Mouse (Mus musculus) R1 (cell line): Measurements from ENCODE around the gene Apaf1.
A peak's percentile ranks its signal among the peaks of the same experiment; 100 is the strongest.

Experiments
- DNase-seq: peaks from one replicate; pipeline ENCODE4 v3.0.0-alpha.2; 2018; ENCODE audit warnings: low read depth, low spot score

Gene Apaf1

DNA sequence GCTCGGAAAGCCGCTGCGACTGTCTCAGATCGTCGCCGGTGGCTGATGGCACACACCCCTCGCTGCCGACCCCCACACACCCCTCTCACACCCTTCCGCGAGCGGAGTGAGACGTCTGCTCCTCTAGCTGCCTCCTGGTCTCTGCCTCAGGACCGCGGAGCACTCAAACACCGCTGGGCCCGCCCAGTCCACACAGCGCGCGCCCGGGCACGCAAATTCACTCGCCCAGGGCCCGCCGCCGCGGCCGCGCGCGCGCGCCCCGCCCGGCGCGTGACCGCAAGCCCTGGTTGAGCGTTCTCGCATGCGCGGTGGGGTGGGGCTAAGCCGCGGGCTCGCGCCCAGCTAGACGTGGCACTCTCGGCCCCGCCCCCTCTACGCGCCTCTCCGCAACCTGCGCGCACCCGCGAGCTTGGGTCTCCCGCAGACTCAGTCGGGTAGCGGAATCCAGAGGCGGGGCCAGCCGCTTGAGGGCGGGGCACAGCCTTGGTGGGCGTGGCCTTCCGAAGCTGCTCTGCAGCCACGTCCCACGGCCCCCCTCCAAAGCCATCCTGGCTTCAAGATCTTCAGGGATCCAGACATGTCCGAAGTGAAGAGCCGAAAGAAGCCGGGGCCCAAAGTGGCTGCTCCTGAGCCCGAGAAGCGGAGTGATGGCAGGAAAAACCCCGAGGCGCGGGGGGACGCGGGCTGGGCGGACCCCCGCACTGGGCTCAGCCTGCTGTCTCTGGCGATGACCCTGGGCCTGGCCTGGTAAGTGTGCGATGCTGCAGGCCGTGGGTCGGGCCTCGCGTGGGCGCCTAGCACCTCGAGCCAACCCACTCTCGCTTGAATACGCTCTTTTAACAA is at the start of gene Apaf1, which contains the start of gene Ikbip:
Apaf1 (minus strand) TSS at position 221 of the 843 bp plus-strand sequence.
Ikbip (plus strand) TSS at position 391 of the 843 bp plus-strand sequence.
- DNase-seq = peak; percentile 98

DNA sequence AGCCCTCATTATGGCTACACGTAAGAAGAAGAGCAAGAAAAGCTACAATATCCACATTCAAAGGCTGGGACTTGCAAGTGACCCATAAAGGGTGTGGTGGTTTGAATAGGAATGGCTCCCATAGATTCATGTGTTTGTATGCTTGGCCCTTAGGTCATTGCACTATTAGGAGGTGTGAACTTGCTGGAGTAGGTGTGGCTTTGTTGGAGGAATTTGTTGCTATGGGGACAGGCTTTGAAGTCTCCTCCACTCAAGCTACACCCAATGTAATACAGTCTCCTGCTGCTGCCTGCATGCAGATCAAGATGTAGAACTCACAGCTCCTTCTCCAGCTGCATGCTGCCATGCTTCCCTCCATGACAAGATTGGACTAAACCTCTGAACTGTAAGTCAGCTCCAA is 49.0 kb upstream of the Apaf1 start:
- DNase-seq = peak; percentile 93

DNA sequence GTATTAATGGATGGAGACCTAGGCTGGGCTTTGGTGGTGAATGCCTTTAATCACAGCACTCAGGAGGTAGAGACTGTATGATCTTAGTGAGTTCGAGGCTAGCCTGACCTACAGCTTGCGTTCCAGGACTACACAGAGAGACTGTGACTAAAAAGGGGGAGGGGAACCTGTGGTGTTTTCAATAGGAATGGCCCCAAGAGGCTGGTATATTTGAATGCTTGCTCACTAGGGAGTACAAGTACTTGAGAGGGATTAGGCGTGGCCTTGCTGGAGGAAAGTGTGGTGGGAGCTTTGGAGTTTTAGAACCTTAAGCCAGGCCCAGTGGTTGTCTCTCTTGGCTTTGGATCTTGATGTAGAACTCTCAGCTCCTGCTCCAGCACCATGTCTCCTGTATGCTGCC is 48.2 kb upstream of the Apaf1 start:
- DNase-seq = peak; percentile 89

DNA sequence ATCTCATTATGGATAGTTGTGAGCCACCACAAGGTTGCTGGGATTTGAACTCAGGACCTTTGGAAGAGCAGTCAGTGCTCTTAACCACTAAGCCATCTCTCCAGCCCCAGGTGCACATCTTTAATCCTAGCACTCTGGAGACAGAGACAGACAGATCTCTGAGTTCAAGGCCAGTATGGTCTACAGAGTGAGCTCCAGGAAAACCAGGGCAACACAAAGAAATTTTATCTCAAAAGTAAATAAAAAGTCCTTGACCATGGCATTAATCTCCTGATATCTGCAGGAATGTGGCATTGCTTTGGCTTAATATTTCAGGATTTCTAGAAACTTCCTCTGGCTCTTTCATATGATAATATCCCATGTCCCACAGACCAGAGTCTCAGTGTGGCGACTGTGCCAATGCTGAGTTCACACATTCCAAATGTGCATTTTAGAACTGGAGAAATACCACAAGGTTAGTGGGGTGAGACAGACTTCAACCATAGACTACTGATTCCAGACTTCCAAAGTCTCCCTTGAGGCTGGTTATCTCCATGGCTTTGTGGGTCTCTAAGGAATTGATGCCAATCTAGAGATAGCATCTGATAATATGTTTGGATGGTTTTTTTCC is 46.1 kb upstream of the Apaf1 start:
- DNase-seq = no peak

DNA sequence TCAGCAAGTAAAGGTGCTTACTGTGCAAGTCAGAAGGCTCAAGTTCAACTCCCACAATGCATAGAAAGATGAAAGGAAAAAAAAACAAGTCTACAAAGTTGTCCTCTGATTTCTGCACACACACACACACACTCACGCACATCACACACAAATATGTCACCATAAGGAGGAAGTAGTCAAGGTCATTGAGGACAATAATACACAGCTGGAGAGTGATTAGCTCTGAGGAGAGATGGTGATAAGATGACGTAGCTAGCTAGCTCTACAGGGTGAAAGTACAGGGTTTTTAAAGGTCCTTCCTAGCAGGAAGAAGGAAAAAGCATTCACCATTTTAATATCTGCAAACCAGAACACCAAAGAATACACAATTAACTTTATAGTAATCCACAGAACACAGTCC is 44.8 kb upstream of the Apaf1 start:
- DNase-seq = no peak

DNA sequence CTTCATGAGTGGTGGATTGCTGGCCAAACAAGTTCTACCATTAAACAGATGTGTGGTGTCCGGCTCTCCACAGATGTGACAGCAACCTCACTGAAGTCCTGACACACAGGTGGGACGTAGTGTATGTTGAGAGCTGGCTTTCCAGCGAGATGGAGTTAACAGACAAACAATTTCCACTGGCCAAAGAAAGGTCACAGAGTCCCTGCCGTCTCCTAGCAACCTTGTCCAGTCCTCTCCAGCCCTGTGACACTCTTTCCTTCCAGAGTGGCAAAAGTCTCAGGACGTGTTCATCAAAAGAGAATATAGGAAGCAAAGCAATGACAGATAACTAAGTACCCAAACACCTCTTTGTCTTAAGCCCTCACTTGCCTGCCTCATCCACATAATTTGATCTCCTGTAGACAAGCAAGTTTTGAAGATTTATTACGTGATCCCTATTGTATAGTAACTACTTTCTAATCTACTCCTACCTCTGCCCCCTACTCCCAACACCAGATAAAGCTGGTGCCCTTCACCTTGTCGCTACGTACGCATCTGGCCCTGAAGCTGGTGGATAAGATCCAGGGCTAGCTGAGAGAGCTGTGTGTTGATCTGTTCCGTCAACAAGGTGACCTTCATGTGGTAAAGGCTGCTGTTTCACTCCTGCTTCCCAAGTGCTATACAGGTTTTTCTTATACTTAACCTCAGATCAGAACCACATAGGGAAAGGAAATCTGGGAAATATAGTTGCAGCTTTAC is 44.2 kb upstream of the Apaf1 start:
- no peak for DNase-seq

DNA sequence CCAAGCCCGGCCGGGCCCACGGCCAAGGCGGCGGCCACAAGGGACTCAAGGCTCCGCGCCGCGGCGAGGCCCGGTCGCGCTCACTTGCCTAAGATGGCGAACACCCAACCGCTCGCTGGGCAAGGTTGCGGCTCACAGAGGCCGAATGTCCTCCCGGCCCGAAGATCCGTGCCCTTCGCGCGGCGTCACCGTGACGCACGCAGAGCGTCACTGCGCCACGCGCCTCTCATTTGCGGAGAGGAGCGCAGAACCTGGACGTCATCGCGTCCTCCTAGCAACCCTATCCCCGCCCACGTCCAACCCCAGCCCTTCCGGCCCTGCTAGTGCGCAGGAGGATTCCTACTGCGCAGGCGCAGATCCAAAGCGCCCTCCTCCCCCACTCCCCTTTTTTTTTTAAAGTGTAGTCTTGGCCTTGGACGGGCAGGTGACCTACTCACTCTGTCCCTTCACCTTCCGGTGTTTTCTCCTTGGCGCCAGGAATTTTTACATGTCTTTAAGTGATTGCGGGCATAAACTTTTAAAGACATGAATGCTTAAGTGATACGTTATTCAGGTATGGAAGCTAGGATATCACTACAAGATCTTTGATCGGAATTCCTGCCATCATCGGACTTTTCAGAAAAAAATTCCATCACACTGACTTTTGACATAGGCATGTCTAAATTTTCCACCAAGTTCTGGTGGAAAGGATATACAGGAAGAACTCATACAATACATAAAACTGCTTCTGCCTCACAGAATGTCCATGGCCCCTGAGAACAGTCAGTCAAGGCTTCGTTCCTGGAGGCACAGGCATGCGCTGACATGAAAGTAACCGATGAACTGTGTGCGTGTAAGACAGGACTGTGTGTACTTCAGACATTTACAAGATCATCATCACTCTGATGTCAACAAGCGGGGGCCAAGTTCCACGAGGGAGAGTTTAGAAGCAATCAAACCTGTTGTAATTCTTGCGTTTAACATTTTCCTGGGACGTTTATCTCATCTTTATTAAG is 41.6 kb upstream of the Apaf1 start, which contains the start of gene Slc25a3:
Slc25a3 (minus strand) TSS at position 232 of the 995 bp plus-strand sequence.
- peak; percentile 98 for DNase-seq

DNA sequence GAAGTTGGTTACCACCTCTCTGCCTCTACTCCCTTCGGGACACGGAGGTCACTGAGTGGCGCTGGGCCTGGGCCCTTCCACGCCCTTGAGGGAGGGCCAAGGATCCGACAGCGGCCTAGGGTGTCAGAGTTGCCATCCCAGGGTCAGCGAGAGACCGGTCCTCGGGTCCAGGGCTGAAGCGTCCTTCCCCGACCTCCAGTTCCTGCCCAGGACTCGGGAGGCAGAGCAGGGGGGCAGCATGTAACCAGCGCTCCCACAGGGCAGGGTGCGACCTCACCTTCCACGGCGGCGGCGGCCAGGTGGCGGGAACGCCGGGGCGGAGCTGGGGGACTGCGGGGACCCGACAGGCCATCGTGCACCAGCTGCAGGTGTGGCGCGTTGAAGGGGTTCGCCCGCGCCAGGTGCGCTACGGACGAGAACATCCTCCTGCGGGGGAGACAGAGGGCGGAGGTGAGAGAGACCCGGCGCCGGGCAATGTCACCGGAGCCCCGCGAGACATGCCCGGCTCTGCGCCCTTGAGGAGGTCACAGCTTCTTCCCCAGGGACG is 40.8 kb upstream of the Apaf1 start:
- no peak for DNase-seq

DNA sequence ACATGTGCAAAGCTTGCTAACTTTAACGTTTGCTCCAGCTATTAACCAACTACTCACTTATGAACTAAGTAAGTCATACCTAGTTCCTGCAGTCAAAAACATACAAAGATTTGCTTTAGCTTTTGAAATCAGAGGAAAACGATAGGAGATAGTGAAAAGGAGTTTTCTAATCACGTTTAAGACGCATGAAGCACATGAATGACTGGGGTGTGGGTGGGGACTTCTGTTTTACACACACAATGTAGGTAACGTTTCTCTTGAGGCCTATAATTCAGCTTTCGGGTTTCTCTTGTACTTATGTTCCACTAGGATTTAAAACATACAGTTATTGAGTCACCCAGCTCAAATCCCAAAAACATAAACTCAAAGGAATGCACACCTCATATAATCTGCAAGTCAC is 40.1 kb upstream of the Apaf1 start:
- no peak for DNase-seq

DNA sequence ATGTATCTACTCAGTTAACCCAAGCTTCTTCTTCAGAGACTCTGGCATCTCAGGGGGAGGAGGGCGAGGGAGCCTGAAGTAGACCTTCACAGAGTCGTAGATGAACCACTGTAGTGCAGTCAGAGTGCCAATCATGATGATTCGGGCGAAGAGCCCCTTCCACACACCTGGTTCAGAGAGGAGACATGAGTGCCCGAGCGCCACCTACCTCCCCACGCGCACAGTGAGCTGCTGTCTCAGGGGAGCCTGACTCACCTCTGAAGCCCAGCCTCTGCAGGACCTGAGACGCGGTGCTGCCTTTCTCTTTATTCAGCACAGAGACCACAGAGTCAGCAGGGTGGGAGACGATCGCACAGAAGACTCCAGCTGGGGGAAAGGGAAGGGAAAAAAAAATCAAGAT is 34.4 kb upstream of the Apaf1 start:
- peak; percentile 42 for DNase-seq

DNA sequence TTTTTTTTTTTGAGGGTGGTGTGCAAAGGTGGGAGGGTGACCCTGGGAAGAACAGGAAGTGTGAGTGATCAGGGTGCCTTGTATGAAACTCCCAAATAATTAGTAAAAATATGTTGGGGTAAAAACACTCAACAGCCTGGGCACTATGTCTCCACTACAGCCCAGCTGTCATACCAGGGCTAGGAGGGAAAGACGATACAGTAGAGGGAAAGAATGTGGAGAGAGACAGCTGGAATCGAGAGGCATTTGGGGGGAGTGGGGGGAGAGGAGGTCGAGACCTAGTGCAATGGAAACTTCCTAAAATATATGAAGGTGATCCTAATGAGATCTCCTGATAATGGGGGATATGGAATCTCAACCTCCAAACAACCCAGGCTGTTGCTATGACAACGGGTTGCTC is 27.3 kb upstream of the Apaf1 start:
- DNase-seq = no peak

DNA sequence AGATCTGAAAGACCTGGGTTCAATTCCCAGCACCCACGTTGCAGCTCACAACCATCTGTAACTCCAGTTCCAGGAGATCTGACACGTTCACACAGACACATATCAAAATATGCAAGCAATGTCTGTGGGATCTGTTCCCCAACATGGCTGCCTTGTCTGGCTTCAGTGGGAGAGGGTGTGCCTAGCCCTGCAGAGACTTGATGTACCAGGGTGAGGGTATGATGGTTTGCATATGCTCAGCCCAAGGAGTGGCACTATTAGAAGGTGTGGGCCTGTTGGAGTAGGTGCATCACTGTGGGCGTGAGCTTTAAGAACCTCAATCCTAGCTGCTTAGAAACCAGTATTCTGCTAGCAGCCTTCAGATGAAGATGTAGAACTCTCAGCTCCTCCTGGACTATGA is 23.4 kb upstream of the Apaf1 start:
- no peak for DNase-seq

DNA sequence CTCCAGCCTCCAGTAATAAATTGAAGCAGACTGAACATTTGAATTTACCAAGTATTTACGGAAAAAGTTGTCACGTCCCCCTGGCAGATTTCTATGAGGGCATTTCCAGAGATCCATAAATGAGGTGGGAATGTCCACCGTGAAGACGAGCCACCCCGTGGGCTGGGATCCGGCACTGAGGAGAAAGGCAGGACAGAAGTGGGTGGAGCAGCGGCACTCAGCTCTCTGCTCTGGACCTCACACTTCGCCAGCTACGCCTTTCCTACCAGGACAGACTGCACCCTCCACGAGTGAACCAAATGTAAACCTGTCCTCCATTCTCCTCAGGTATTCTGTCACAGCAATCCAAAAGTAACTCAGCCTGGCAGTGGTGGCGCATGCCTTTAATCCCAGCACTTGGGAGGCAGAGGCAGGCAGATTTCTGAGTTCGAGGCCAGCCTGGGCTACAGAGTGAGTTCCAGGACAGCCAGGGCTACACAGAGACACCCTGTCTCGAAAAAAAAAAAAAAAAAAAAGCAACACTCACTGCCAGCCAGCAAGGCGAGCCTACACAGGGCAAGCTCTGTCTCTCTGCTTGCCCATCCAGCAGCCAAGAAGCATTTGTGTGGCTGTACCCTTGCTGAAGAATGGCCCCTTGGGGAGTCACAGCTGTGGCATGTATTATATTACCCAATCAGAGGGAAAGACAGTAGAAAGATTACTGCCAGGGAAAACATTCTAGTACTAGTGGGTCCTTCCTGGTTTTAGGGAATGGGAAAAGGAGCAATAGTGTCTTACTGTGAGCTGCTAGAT is 20.4 kb upstream of the Apaf1 start:
- peak; percentile 51 for DNase-seq

DNA sequence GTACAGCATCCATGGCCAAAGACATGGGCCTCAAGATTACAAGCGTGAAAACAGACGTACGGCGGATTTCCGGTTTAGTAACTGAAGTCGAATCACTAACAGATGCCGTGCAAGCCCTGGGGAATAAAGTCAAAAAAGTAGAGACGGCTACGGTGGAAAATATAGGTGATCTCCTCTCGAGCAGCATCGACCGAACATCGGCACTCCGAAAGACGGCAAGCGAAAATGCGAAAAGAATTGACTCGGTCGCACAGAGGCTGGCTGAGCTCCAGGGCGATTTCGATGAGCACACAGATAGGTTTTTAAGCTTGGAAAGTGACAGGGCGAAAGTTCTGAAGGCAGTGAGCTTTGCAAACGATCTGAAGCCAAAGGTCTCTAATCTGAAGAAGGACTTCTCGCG is 19.4 kb upstream of the Apaf1 start:
- DNase-seq = no peak

DNA sequence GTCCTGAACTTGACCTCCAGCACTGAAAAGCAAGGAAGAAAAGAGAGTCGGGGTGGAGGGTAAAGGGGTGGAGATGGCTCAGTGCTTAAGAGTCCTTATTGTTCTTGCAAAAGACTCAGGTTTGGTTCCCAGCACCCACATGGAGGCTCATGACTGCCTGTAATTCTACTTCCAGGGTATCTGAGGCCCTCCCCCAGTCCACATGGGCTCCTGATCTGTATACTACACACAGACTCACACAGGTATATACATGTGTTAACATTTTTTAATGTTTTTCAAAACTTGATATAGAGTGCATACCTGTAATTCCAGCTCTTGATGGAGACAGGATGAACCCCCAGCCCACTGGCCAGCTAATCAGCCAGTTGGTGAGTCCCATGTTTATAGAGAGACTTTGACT is 17.5 kb upstream of the Apaf1 start:
- no peak for DNase-seq

DNA sequence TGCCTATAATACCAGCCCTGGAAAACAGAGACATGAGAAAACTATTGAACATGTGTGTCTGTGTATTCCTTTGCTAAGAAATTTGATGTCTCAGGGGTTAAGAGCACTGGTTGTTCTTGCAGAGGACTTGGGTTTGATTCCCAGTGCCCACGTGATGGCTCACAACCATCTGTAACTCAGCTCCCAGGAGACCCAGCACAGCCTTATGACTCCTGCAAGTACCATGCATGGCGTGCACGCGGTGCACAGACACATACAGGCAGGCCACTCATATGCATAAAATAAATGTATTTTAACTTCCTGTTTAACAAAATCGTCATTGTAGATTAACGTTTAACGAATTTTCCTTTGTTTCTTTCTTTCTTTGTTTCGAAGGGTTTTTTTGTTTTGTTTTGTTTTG is 15.5 kb upstream of the Apaf1 start:
- DNase-seq = no peak

DNA sequence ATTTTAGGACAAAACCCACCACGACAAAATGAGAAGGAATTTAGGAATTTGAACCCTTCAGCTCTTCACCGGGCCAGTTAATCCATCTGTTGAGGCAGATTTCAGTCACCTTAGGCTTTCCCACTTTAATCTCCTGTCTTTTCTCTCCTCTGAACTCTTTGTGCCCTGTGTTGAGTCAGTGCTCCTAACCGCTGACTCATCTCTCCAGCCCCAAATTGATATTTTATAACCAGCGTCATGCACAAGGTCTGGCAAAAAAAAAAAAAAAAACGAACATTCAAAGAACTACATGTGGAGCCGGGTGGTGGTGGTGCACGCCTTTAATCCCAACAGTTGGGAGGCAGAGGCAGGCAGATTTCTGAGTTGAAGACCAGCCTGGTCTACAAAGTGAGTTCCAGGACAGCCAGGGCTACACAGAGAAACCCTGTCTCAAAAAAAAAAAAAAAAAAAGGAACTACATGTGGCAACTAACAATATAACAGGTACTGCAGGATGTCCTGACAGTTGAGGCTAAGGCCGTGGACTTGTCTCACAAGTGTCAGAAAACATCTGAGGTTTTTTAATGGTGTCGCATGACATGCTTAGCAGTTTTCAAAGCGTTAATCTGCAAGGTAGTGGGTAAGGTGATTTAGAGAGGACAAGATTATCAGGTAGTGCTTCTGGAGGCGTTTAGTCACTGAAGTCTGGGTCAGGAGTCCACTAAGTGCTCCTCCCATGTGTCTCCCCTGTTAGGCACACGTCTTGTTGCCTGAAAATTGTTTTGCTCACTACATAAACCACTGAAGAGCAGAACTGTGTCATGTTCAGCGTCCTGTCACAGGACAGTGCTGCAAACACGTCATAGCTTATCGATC is 11.9 kb upstream of the Apaf1 start:
- DNase-seq = no peak

DNA sequence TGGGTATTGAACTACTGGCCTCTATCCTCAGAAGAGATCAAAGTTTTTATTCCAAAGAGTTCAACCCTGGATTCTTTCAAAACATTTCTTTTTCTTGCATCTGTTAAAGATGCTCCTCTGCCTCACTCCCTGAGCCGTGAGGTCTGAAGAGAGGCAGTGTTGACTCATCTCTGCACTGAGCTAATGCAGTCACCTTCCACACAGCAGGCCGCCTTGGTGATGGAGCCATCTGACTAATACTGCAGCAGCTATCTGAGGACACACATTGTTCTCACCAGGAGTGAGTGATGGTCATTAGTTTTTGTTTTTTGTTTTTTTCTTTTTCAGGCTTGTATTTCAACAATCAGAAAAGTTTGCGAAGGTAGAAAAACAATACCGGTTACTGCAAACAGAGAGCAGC is 10.2 kb upstream of the Apaf1 start:
- no peak for DNase-seq

DNA sequence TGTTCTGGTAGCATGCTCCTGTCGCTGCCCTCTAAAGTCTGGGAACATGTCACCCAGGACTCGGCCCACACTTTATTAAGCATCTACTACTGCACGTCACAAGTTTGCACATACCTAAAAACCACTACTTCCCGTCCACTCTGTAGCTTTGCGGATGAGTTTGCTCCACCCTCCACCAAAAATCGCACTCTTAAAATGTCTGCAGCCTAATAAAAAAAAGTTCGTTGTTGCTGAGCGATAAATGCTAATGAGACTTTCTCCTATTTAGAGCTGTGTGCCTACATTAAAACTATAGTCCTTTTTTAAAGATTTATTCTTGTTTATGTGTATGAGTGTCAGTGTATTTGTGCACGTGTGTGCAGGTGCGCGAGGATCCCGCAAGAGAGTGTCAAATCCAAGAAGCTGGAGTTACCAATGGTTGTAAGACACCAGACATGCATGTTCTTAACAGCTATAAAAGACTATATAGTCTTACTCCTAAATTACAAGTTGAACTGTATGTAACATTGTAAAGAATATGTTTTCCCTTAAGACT is 890 bp upstream of the Apaf1 start:
- no peak for DNase-seq
